Mouse (Mus musculus) liver, embryonic 11.5 days (tissue): ENCODE data around the gene Atg16l1. TPM values are rescaled to one million over a fixed set of nuclear protein-coding genes. Genes with fewer than 3 reads are reported as not detected.
"Not testable (repeated sequence)": the region's sequence is repeated elsewhere in the genome, so short reads cannot be mapped to it uniquely, and the experiment has no call there.

Experiments used
- ATAC-seq: fragments of 200-750 bp; cut with Nextera tagmentation; replicated peaks from 2 replicates; pipeline ENCODE4 v1.8.0; 2017; ENCODE audit warnings: moderate number of reproducible peaks, mild to moderate bottlenecking, moderate TSS enrichment, moderate library complexity; ENCODE audit not compliant: low FRiP score
- DNase-seq: peaks from one replicate; pipeline ENCODE4 v3.0.0-alpha.2; 2017; ENCODE audit warnings: low spot score
- H3K27ac ChIP-seq: fragments of 300-500 bp; sonication (generic); 2 replicates; pipeline ENCODE4 v1.5.1; 2014; ENCODE audit warnings: mild to moderate bottlenecking, low read depth, low read length, control low read depth
- H3K27me3 ChIP-seq: fragments of 300-500 bp; sonication (generic); replicated peaks from 2 replicates; pipeline ENCODE4 v1.6.1; 2014; ENCODE audit warnings: low read length, mixed read lengths; ENCODE audit not compliant: control insufficient read depth, insufficient read depth
- H3K36me3 ChIP-seq: fragments of 300-500 bp; sonication (generic); 2 replicates; pipeline ENCODE4 v1.6.1; 2014; ENCODE audit warnings: mild to moderate bottlenecking, low read length, moderate library complexity, mixed read lengths; ENCODE audit not compliant: control insufficient read depth, insufficient read depth
- H3K4me1 ChIP-seq: fragments of 300-500 bp; sonication (generic); replicated peaks from 2 replicates; pipeline ENCODE4 v1.6.1; 2014; ENCODE audit warnings: low read length, mixed read lengths; ENCODE audit not compliant: control insufficient read depth, insufficient read depth
- H3K4me2 ChIP-seq: fragments of 300-500 bp; sonication (generic); 2 replicates; pipeline ENCODE4 v1.6.1; 2014; ENCODE audit warnings: mild to moderate bottlenecking, control low read depth, moderate library complexity
- H3K4me3 ChIP-seq: fragments of 300-500 bp; sonication (generic); 2 replicates; pipeline ENCODE4 v1.5.1; 2014; ENCODE audit warnings: low read depth, low read length, control low read depth
- H3K9ac ChIP-seq: fragments of 300-500 bp; sonication (generic); 2 replicates; pipeline ENCODE4 v1.6.1; 2014; ENCODE audit warnings: low read depth, low read length, control low read depth
- H3K9me3 ChIP-seq: fragments of 300-500 bp; sonication (generic); 2 replicates; pipeline ENCODE4 v1.6.1; 2016; ENCODE audit warnings: low read length, inconsistent platforms, mixed read lengths; ENCODE audit not compliant: control insufficient read depth
- WGBS: fragments of 180-500 bp; shearing (Covaris S2); extraction: QIAGEN DNeasy Blood & Tissue Kit; methylation state at CpG from one replicate; pipeline ENCODE4 v1.1.7; 2014; 5-methylcytosine and 5-hydroxymethylcytosine counted together
- polyA plus RNA-seq: library from polyadenylated mRNA; unstranded; fragments of >200 nt; fragmentation: Nextera tagmentation; extraction: Ambion mirVana; gene quantifications from 2 replicates; pipeline ENCODE4 v1.2.1, GENCODE M21; 2014

Gene Atg16l1
- polyA plus RNA-seq, 1 experiment from 2014 or later = 29.4 TPM

GRCm38 (mm10) chr1:87812061-87812460 lies 56.4 kb downstream of the Atg16l1 start:
- Histone ChIP-seq H3K4me1 (0 out of 2 replicates have a peak, but pooled peaks cover 4% of the 10 kb centered on the region), H3K36me3 (no peaks in the 10 kb centered on the region), H3K4me3 (no peak overlapping the region), H3K27me3 (no peaks in the 10 kb centered on the region), H3K4me2 (no peak overlapping the region), H3K27ac (no peak overlapping the region), H3K9me3 (no peaks in the 10 kb centered on the region), H3K9ac (no peak overlapping the region)
- no peak for DNase-seq
- 74% methylated on average over 10 of the region's 10 CpGs for WGBS
- no peak for ATAC-seq

- Histone ChIP-seq H3K9ac (no peak overlapping the region), H3K4me2 (no peak overlapping the region), H3K36me3 (no peaks in the 10 kb centered on the region), H3K9me3 (no peaks in the 10 kb centered on the region), H3K4me1 (no peaks in the 10 kb centered on the region), H3K27me3 (no peaks in the 10 kb centered on the region), H3K4me3 (no peak overlapping the region), H3K27ac (no peak overlapping the region)
- DNase-seq (no peak), ATAC-seq (no peak)
- 85% methylated on average over 6 of the region's 6 CpGs for WGBS
Observed at GRCm38 (mm10) chr1:87813155-87813554, 57.5 kb downstream of the Atg16l1 start.

GRCm38 (mm10) chr1:87813681-87814080 lies 58.0 kb downstream of the Atg16l1 start:
- WGBS = 71% methylated on average over 7 of the region's 7 CpGs
- no peak overlapping the region for H3K9ac ChIP-seq
- no peaks in the 10 kb centered on the region for H3K36me3 ChIP-seq
- H3K4me3 ChIP-seq = no peak overlapping the region
- no peaks in the 10 kb centered on the region for H3K27me3 ChIP-seq
- DNase-seq (no peak), ATAC-seq (no peak)
- H3K4me2 ChIP-seq = no peak overlapping the region
- no peaks in the 10 kb centered on the region for H3K4me1 ChIP-seq
- no peak overlapping the region for H3K27ac ChIP-seq
- no peaks in the 10 kb centered on the region for H3K9me3 ChIP-seq

GRCm38 (mm10) chr1:87824420-87824995 lies 68.8 kb downstream of the Atg16l1 start:
- Histone ChIP-seq H3K4me1 (peaks cover 7% of the 10 kb centered on the region; the same call in 1 of the 2 replicates), H3K27ac (no peak overlapping the region), H3K36me3 (no peaks in the 10 kb centered on the region), H3K27me3 (no peaks in the 10 kb centered on the region), H3K9me3 (no peaks in the 10 kb centered on the region), H3K4me2 (no peak overlapping the region), H3K4me3 (no peak overlapping the region), H3K9ac (no peak overlapping the region)
- 81% methylated on average over 10 of the region's 10 CpGs for WGBS
- DNase-seq (no peak), ATAC-seq (no peak)

- H3K36me3 ChIP-seq = no peaks in the 10 kb centered on the region
- no peak for ATAC-seq
- 85% methylated on average over 5 of the region's 5 CpGs for WGBS
Observed at GRCm38 (mm10) chr1:87825281-87825680, 69.6 kb downstream of the Atg16l1 start.

GRCm38 (mm10) chr1:87825991-87826390 lies 70.3 kb downstream of the Atg16l1 start:
- Histone ChIP-seq H3K9me3 (no peaks in the 10 kb centered on the region), H3K9ac (no peak overlapping the region), H3K4me2 (no peak overlapping the region), H3K27me3 (no peaks in the 10 kb centered on the region), H3K4me1 (peaks cover 7% of the 10 kb centered on the region; the same call in 1 of the 2 replicates), H3K36me3 (no peaks in the 10 kb centered on the region), H3K4me3 (no peak overlapping the region), H3K27ac (no peak overlapping the region)
- DNase-seq = no peak
- 85% methylated on average over 6 of the region's 6 CpGs for WGBS
- no peak for ATAC-seq

More at GRCm38 (mm10) chr1:87825281-87825680, 69.6 kb downstream of the Atg16l1 start:
- Histone ChIP-seq H3K27me3 (no peaks in the 10 kb centered on the region), H3K4me2 (no peak overlapping the region), H3K4me1 (peaks cover 7% of the 10 kb centered on the region; the same call in 1 of the 2 replicates), H3K9ac (no peak overlapping the region), H3K4me3 (no peak overlapping the region), H3K9me3 (no peaks in the 10 kb centered on the region), H3K27ac (no peak overlapping the region)
- no peak for DNase-seq

- ATAC-seq = no peak
- 64% methylated on average over 2 of the region's 2 CpGs for WGBS
- no peaks in the 10 kb centered on the region for H3K36me3 ChIP-seq
- H3K4me2 ChIP-seq = no peak overlapping the region
- H3K9me3 ChIP-seq = no peaks in the 10 kb centered on the region
- no peaks in the 10 kb centered on the region for H3K27me3 ChIP-seq
- H3K27ac ChIP-seq = no peak overlapping the region
- DNase-seq = no peak
- no peak overlapping the region for H3K9ac ChIP-seq
- no peak overlapping the region for H3K4me3 ChIP-seq
- peaks cover 7% of the 10 kb centered on the region; the same call in 1 of the 2 replicates for H3K4me1 ChIP-seq
Observed at GRCm38 (mm10) chr1:87826474-87826873, 70.8 kb downstream of the Atg16l1 start.

- 78% methylated on average over 1 of the region's 1 CpGs for WGBS
- not testable (repeated sequence) for ATAC-seq, H3K4me1 ChIP-seq
Observed at GRCm38 (mm10) chr1:87827476-87827875, 71.8 kb downstream of the Atg16l1 start.

GRCm38 (mm10) chr1:87828185-87828584 lies 72.5 kb downstream of the Atg16l1 start:
- no peak for ATAC-seq
- H3K9me3 ChIP-seq = no peaks in the 10 kb centered on the region
- H3K27ac ChIP-seq = no peak overlapping the region
- H3K27me3 ChIP-seq = no peaks in the 10 kb centered on the region
- no peak overlapping the region for H3K4me3 ChIP-seq
- no peak overlapping the region; the same call in 1 of the 2 replicates for H3K4me2 ChIP-seq
- no peaks in the 10 kb centered on the region for H3K36me3 ChIP-seq
- H3K9ac ChIP-seq = no peak overlapping the region
- 37% methylated on average over 9 of the region's 9 CpGs for WGBS
- peaks cover 7% of the 10 kb centered on the region; the same call in 1 of the 2 replicates for H3K4me1 ChIP-seq
- DNase-seq = no peak

More at GRCm38 (mm10) chr1:87827476-87827875, 71.8 kb downstream of the Atg16l1 start:
- H3K9me3 ChIP-seq, H3K27ac ChIP-seq, H3K27me3 ChIP-seq, H3K4me3 ChIP-seq, H3K36me3 ChIP-seq, H3K4me2 ChIP-seq, H3K9ac ChIP-seq, DNase-seq: not testable (repeated sequence)
